Mouse (Mus musculus) G1E (cell line): ENCODE results near the gene 4930544D05Rik. TPM values are rescaled to one million over a fixed set of nuclear protein-coding genes. Genes with fewer than 3 reads are reported as not detected.

Experiments
- ATAC-seq: 2 replicates; pipeline ENCODE4 v1.8.0; 2016; ENCODE audit warnings: mild to moderate bottlenecking; ENCODE audit not compliant: insufficient number of reproducible peaks, poor library complexity, low FRiP score, severe bottlenecking; ENCODE audit errors: extremely low read depth
- DNase-seq: peaks from one replicate; pipeline ENCODE4 v3.0.0; 2012; ENCODE audit warnings: low spot score
- H3K27me3 ChIP-seq: 2 replicates; pipeline ENCODE4 v1.6.1; 2012; ENCODE audit warnings: mild to moderate bottlenecking, low read length, inconsistent platforms; ENCODE audit not compliant: insufficient read depth
- H3K36me3 ChIP-seq: replicated peaks from 2 replicates; pipeline ENCODE3; 2012; ENCODE audit warnings: mild to moderate bottlenecking, inconsistent platforms
- H3K4me1 ChIP-seq: 2 replicates; pipeline ENCODE4 v1.6.1; 2012; ENCODE audit warnings: low read depth, low read length, inconsistent platforms, mixed read lengths; ENCODE audit not compliant: insufficient read depth
- H3K4me3 ChIP-seq: 2 replicates; pipeline ENCODE4 v1.5.1; 2012; ENCODE audit warnings: low read depth, mild to moderate bottlenecking, inconsistent platforms, low read length, moderate library complexity, mixed read lengths
- H3K9me3 ChIP-seq: replicated peaks from 2 replicates; pipeline ENCODE4 v1.6.1; 2012; ENCODE audit warnings: inconsistent platforms
- CTCF ChIP-seq: IDR thresholded peaks from 2 replicates; pipeline ENCODE4 v1.5.1; 2012; ENCODE audit warnings: low read depth, low read length, inconsistent platforms, mixed read lengths
- GATA1 ChIP-seq: IDR thresholded peaks from 2 replicates; pipeline ENCODE4 v1.6.1; 2012; ENCODE audit warnings: borderline replicate concordance, low read length, inconsistent platforms, mixed read lengths
- GATA2 ChIP-seq: IDR thresholded peaks from 2 replicates; pipeline ENCODE4 v1.6.1; 2012; ENCODE audit warnings: low read depth, low read length, inconsistent platforms, borderline replicate concordance
- POLR2AphosphoS5 ChIP-seq: IDR thresholded peaks from 2 replicates; pipeline ENCODE4 v1.6.1; 2012; ENCODE audit warnings: low read depth, low read length, inconsistent platforms; ENCODE audit not compliant: insufficient replicate concordance
- TAL1 ChIP-seq: conservative IDR thresholded peaks from 2 replicates; pipeline ENCODE4 v1.6.1; 2012; ENCODE audit warnings: low read depth, low read length, inconsistent platforms, mixed read lengths
- polyA plus RNA-seq: library from polyadenylated mRNA; stranded (reverse); fragments of >175 nt; gene quantifications from 2 replicates; pipeline ENCODE4 v1.2.3, GENCODE M21; 2012
- total RNA-seq, 2 experiments: library from RNA; stranded (forward) in 1 of 2; stranded (reverse) in 1 of 2; fragments of 200-1000 nt in 1 of 2; fragments of >200 nt in 1 of 2; fragmentation: Nextera tagmentation in 1 of 2; gene quantifications; 2 replicates each; pipeline ENCODE4 v1.2.3; 2014 to 2017

4930544D05Rik gene
- total and polyA plus RNA-seq, 3 experiments, result not detected

GRCm38 (mm10) chr11:70623053-70623742 lies 7.5 kb downstream of the 4930544D05Rik start:
- H3K4me3 ChIP-seq, result no peak overlapping the region
- TF ChIP-seq TAL1, result no peak
- TF ChIP-seq GATA2, result no peak
- TF ChIP-seq CTCF, result no peak
- no peaks in the 10 kb centered on the region for H3K36me3 ChIP-seq
- peaks cover 26% of the 10 kb centered on the region for H3K4me1 ChIP-seq
- ATAC-seq, result no peak
- DNase-seq, result no peak
- no peaks in the 10 kb centered on the region for H3K9me3 ChIP-seq
- H3K27me3 ChIP-seq, result peaks cover 14% of the 10 kb centered on the region; the same call in 1 of the 2 replicates

DNA sequence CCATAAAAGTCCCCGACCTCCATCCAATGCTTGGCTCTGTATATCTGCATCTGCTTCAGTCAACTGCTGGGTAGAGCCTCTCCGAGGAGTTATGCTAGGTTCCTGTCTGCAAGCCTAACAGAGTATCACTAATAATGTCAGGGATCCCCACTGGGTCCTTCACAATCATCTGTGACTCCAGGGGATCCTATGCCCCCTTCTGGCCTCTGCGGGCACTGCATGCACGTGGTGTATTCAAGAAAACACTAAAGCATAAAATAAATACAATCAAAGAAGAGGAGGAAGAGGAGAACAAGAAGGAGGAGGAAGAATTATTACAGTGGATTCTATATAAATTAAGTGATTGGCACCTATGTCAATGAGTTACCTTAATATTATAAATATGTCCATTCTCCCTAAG lies 9.8 kb downstream of the 4930544D05Rik start:
- TF ChIP-seq POLR2AphosphoS5, result no peak
- peak; percentile 75 for TF ChIP-seq CTCF
- no peak for TF ChIP-seq TAL1
- no peak for TF ChIP-seq GATA2
- TF ChIP-seq GATA1, result no peak
- no peak for ATAC-seq
- no peak overlapping the region for H3K4me3 ChIP-seq
- no peaks in the 10 kb centered on the region for H3K36me3 ChIP-seq
- no peak for DNase-seq
- H3K9me3 ChIP-seq, result no peaks in the 10 kb centered on the region
- peaks cover 7% of the 10 kb centered on the region; the same call in 1 of the 2 replicates for H3K27me3 ChIP-seq
- H3K4me1 ChIP-seq, result peaks cover 30% of the 10 kb centered on the region

- H3K27me3 ChIP-seq, result peaks cover 6% of the 10 kb centered on the region; the same call in 1 of the 2 replicates
- no peak for ATAC-seq
- TF ChIP-seq CTCF (no peak), POLR2AphosphoS5 (no peak), GATA1 (no peak), GATA2 (no peak), TAL1 (no peak)
- no peak overlapping the region for H3K4me3 ChIP-seq
- DNase-seq, result no peak
- no peaks in the 10 kb centered on the region for H3K36me3 ChIP-seq
- H3K9me3 ChIP-seq, result no peaks in the 10 kb centered on the region
- H3K4me1 ChIP-seq, result peaks cover 33% of the 10 kb centered on the region
These were observed 11.2 kb downstream of the 4930544D05Rik start for GRCm38 (mm10) chr11:70626877-70627276.

GRCm38 (mm10) chr11:70628431-70628830 lies 12.8 kb downstream of the 4930544D05Rik start:
- TF ChIP-seq POLR2AphosphoS5 (no peak), GATA2 (no peak), GATA1 (no peak), CTCF (no peak), TAL1 (no peak)
- no peak overlapping the region for H3K4me3 ChIP-seq
- DNase-seq, result no peak
- no peaks in the 10 kb centered on the region for H3K36me3 ChIP-seq
- H3K9me3 ChIP-seq, result no peaks in the 10 kb centered on the region
- no peak for ATAC-seq
- H3K27me3 ChIP-seq, result peaks cover 4% of the 10 kb centered on the region; the same call in 1 of the 2 replicates
- peaks cover 19% of the 10 kb centered on the region for H3K4me1 ChIP-seq

DNA sequence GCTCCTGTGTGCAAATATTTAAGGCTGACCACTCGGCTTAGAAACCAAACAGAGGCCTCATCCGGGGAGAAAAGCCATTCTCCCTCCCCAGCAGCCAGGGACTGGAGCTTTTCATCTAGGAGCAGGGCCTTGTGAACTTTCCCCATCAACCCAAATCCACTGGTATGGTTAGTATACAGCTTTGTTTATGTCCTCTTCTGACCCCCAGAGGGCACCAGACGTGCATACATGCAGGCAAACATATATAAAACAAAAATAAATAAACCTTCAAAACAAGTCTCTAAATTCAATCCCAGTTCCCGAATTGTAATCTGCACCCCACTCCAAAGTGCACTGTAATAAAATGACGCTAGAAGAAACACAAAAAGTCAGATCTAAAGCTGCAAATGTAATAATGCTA lies 13.9 kb downstream of the 4930544D05Rik start:
- peak; percentile 8; the same call in 1 of the 2 replicates for ATAC-seq
- TF ChIP-seq GATA2, result no peak
- no peak for TF ChIP-seq POLR2AphosphoS5
- no peak for TF ChIP-seq GATA1
- no peak for TF ChIP-seq TAL1
- no peak for TF ChIP-seq CTCF
- peak; percentile 56 for DNase-seq

GRCm38 (mm10) chr11:70630129-70630528 lies 14.5 kb downstream of the 4930544D05Rik start:
- DNase-seq (no peak), ATAC-seq (no peak)
- TF ChIP-seq TAL1 (no peak), GATA2 (no peak), GATA1 (no peak), POLR2AphosphoS5 (no peak), CTCF (no peak)
- Histone ChIP-seq H3K4me1 (peaks cover 18% of the 10 kb centered on the region), H3K36me3 (no peaks in the 10 kb centered on the region), H3K4me3 (no peak overlapping the region), H3K9me3 (no peaks in the 10 kb centered on the region), H3K27me3 (0 out of 2 replicates have a peak, but pooled peaks cover 4% of the 10 kb centered on the region)

More for the DNA sequence above, 13.9 kb downstream of the 4930544D05Rik start:
- H3K4me1 ChIP-seq, result peaks cover 19% of the 10 kb centered on the region
- H3K36me3 ChIP-seq, result no peaks in the 10 kb centered on the region
- H3K9me3 ChIP-seq, result no peaks in the 10 kb centered on the region
- no peak overlapping the region for H3K4me3 ChIP-seq
- H3K27me3 ChIP-seq, result 0 out of 2 replicates have a peak, but pooled peaks cover 4% of the 10 kb centered on the region
